Mouse (Mus musculus) v-Abl transformed pro-B cells (cell line): ENCODE measurements around the gene Ppp1r2.
"Not testable (repeated sequence)": the region's sequence is repeated elsewhere in the genome, so short reads cannot be mapped to it uniquely, and the experiment has no call there.

Experiments used
- in situ Hi-C, 2 experiments: fragments of 400-800 bp; cut with MboI; formaldehyde crosslinking; loops; one replicate each; pipeline ENCODE4 v1.15.1; 2025; ENCODE audit not compliant: unreplicated experiment in 2 of 2

The Ppp1r2 gene

DNA sequence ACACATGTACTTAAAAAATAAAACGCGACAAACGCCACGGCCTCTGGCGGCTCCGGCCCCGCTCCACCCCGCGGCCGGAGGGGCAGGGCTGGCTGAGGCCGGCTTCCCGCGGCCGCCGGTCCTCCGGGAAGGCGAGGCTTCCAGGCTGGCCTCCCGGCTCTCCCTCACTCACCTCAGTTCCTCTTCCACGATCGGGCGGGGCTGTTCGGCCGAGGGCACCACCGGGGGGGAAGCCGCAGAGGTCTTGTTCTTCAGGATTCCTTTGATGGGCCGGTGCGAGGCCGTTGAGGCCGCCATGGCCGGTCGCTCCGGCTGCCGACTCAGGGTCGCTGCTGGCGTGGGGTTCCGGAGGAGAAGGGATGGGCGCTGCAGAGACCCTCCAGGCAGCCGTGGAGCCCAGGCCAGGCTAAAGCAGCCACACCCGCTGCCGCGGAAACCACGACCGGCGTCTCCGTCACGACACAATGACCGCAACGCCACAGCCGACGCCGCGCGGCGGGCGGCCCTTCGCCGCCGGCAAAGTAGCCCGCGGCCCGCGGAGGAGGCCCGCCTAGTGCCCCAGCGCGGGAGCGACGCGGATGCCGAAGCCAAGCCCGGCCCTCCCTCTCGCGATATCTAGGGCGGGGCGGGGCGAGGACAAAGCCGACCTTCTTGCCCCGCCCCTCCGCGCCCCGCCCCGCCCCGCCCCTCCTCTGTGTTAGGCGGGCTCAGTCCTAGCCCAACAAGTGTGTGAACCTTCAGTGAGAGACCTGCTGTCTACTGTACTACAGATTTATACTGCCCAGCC lies at the start of gene Ppp1r2:
TSS of gene Ppp1r2 (minus strand) at position 604 of the 787 bp plus-strand sequence.
- in situ Hi-C loops: no loop called here

DNA sequence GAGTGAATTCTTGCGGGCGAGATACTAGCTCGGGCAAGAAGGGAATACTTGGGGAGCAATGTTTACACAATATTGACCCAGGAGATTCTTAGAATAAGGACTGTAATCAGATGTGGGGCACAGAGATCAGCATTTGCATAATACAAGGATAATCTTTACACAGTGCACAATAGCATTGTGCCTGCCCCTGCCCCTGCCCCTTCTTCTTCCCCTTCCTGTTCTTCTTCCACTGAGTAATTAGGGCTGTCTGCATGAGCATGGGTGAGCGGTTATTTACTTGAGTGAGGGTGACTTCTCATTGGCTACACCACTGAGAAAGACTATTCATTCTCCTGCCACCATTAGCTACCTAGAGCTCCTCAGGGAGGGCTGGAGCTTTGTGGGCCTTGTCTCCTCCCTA lies 46.4 kb upstream of the Ppp1r2 start:
- in situ Hi-C loops: no loop called here

DNA sequence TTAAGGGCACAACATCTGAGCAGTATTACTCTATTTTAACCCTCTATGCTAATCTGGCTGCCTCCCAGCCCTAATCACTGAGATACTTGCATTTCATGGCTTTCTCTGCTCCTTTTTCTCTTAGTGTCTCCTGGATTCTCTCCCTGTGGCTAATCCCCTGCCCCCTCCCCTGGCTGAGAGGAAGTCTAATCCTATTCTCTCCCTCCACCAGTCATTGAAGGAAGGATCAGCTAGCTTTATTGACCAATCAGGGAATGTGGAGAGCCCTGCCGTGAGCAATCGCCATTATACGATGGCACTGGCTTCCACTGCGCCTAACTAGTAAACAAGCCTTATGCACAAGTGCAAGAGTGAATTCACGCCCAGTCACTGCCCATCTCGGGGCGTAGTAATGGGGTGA lies 45.9 kb upstream of the Ppp1r2 start:
- in situ Hi-C loops: no loop called here

DNA sequence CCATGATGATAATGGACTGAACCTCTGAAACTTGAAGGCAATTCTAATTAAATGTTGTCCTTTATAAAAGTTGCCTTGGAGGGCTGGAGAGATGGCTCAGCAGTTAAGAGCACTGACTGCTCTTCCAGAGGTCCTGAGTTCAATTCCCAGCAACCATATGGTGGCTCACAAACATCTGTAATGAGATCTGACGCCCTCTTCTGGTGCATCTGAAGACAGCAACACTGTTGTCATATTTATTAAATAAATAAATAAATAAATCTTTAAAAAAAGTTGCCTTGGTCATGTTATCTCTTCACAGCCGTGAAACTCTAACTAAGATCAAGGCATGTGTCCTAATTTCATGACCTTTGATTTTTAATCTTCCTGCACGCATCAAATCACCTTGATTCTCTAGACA lies 44.6 kb upstream of the Ppp1r2 start:
- in situ Hi-C loops: not testable (repeated sequence)

DNA sequence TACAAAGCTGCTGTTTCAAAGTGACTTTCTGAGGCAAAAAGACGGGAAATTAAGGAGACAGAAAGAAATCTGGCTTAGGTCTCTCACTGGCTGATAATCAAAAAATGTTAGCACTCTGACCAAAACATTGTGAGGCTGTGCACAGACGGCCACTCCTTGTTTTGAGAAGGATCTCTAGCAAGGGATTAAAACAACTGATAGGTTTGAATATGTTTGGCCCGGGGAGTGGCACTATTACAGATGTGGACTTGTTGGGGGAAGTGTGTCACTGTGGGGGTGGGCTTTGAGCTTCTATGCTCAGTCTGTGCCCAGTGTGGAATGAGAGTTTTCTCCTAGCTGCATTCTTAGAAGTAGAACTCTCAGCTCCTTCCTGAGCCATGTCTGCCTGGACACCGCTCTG lies 44.2 kb upstream of the Ppp1r2 start:
- in situ Hi-C loops: no loop called here

DNA sequence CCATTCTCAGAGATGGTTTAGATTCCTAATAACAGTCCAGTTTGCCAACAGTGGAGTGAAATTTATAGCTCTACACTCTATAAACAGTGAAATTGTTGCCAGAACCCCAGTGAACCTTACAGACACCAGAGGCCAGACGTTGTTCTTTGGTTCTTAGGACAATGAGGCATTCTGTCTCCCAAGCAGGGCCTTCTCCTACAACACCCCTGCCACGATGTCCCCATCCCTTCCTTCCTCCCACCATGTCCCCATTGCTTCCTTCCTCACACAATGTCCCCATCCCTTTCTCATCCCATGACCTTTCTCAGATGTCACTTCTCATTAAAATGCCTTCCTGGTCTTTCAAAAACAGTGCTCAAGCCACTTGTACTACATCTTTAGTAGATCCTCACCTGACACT lies 43.3 kb upstream of the Ppp1r2 start:
- in situ Hi-C loops: no loop called here

DNA sequence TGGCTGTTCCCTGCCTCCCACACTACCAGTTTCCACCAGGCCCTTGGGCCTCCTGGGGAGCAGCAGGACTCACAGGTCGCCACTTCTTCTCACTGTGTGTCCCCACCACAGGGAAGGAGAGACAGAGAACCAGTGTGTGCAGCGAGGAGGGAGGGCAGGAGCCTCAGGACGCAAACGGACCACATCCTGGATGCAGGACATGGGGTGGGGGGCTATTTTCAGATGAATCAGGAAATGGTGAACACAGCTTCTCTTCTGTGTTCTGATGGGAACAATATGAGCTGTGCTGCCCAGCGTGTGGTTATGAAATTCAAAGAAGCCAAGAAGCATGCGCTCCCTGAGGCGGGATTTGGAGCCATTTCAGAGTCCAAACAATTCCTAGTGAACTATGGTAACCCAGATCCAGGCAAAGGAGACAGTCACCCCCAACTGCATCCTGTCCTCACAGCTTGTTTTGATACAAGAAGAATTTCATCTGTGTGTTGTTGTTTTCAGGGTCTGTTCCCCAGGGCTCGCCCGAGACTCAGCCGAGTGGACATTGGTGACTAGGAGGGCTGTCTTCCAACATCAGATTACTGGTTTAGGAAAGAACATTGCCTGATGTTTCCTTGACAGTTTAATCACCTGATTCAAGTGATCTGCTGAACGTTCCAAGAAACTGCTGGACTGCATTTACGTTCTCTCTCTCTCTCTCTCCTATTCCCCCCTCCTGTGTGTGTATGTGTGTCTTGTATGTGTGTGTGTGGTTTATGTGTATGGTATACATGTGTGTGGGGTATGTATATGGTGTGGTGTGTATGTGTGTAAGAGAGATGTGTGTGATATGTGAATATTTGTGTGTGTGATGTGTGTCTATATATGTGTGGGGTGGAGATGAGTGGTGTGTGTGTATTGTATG lies 41.4 kb upstream of the Ppp1r2 start:
- in situ Hi-C loops: not testable (repeated sequence)

DNA sequence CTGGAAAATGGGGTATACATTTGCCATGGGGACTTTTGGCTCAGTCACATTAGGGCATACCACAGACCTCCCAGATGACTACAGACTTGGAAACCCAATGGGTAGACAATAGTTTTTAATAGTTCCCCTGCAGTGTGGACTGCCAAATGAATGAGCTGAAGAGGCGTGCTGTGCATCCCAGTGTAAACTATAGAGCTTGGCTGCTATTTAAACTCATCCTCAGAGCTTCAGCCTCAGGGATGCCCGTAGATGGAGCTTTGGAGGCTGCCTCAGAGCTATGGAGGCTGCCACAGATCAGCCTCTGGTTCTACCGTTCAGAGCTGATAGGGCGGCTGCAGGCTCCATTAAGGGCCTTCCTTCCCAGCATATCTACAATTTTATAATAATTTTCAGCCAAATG lies 40.2 kb upstream of the Ppp1r2 start:
- in situ Hi-C loops: no loop called here

DNA sequence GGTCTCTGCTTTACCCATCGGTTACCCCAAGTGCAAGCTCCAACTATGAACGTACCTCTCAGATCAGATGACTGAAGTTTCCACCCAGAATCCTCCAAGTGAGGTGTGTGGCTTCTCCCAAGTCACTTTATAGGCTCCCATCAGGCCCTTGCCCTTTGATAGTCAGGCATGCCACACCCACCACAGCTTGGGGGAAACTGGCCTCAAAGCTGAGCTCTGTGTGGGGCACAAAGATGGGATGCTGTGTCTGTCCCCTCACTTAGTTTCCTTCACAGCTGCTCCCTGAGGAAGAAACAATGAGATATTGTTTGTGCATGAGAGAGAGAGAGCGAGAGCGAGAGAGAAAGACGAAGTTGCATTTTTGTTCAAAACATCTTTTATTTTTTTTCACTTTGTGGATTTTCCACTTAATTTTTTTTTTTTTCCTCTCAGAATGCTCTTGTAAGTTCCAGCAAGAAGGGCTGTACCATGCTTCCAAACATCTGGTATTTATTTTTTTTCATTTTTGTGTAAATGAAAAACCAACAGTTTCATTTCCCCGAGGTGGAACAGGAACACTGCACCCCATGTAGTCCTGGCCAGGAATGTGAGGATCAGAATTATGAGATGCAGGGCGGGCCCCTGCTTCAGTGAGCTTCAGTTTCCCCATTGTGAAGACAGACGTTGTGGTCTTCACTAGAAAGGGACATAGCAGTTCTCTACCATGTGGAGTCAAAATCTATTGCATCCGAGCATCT lies 39.6 kb upstream of the Ppp1r2 start, which contains the start of gene Apod:
TSS of gene Apod (minus strand) at position 312 of the 737 bp plus-strand sequence.
- in situ Hi-C loops: no loop called here

DNA sequence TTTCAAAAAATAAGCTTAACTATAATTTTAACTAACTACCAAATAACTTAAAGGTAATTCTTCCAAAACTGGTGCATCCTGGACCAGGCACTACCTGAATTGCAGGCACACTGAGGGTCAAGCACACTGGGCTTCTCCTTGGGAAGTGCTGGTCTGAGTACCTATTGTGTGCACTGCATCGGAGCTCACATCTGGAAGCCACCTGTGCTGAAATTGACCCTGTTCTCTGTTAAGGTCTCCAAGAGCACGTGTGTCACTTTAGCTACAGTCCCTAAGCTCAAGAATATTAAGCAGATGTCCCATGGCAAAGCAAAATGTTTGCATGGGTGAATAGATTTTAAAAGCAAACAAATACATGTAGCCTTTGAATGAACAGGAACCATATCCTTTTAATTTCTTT lies 38.5 kb upstream of the Ppp1r2 start:
- in situ Hi-C loops: no loop called here

DNA sequence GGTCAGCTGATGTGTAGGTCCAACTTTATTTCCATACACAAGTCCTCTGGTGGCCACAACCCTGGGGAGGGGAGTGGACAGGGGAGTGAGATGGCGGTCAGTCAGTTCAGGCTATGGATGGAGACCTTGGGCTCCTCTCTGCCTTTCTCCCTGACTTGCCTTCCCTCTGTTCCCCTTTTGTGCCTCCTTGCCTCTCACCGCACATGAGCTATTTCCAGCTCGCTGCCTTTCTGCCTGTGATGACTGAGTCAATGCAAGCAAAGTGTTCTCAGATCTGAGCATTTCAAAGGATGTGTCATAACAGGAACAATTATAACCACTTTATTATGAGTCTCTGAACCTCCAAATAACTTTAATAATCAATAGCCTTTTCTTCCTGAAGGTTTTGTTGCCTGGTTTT lies 37.2 kb upstream of the Ppp1r2 start:
- in situ Hi-C loops: no loop called here

DNA sequence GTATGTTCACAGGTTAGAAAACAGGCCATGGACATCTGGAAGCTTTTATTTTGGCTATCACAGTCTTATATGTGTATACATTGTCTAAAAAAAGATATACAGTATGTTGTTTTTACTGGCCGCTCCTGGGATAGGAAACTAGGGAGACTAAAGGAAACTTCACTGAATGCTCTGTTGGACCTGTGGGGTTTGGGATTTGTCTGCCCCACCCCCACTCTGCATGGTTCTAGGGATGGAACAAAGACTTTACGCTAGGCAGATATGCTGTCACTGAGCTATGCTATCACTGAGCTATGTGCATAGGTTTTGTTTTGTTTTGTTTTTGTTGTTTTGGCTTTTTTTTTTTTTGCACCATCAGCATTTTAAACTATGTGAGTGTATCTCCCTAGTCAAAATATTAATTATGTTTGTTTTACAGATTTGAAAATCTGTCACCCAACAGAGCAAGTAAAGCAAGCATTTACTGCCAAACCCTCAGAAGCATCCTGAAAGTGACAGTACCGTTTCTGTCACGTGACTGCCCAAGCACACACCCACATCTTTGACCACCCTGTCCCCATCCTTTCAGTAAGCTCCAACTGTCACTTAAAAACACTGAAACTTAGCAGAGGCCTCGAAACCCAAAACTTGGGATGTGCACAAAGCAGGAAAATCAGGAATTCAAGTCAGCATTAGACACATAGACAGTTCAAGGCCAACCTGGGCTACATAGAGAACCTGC lies 30.3 kb upstream of the Ppp1r2 start:
- in situ Hi-C loops: no loop called here

DNA sequence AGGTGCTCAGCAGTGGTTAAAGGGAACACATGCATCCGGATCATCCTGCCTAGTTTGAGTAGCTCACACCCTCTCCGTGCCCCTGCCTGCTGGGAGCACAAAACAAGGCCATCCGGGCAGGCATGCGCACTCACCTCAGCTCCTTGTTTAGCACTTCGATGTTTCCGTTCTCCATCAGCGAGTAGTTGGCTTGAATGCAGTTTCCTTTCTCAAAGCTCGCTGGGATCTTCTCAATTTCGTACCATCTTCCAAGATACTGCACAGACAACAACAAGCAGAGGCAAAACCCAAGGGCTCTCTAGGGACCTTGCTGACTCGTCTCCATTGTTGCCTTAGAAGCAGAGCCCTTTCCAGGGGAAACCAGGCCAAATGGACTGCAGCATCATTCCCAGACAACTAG lies 28.2 kb upstream of the Ppp1r2 start:
- in situ Hi-C loops: no loop called here

DNA sequence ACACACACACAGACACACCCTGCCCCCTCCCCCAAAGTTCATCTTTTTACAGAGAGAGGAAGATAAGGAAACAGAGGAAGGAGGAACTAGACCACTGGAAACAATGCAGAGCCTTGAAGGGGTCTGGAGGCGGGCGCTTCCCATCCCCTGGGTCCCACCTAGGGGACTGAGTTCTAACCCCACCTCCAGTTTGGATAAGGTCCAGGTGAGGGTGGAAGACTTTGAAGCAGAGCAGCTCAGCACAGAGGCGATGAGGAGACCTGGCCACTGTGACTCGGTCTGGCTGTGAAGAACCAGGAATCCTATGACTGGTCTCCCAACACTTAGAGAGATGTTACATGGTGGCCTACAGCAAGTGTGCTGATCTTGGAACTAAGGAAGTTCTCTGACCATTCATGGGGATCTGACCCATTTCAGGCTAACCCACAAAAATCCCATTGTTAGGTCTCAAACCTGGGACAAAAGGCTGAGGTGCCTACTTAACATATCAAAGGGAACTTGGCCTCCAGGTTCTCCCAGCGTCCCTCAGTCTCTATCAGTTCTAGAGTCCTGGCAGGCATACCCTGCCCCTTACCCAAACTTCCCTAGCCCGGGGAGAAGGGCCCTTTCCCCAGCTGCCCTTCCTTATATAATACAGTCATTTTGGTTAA lies 25.9 kb upstream of the Ppp1r2 start:
- in situ Hi-C loops: no loop called here

DNA sequence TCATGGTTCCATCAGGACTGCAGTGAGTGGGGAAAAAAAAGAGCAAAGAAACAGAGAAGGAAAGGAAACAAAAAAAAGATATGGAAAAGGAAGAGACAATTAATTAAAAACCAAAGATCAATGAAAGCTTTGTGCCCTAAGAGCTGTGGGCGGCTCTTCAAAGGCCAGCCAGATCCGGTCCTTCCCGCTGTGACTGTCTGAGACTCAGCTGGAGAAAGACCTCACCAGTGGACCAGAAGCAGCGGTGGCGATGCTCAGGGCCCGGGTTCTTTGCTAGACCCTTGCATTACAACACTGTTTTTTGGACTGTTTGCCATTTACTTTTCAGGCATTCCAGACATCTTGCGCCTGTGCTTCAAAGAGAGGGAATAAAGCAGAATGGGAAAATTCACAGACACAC lies 25.4 kb upstream of the Ppp1r2 start:
- in situ Hi-C loops: no loop called here

DNA sequence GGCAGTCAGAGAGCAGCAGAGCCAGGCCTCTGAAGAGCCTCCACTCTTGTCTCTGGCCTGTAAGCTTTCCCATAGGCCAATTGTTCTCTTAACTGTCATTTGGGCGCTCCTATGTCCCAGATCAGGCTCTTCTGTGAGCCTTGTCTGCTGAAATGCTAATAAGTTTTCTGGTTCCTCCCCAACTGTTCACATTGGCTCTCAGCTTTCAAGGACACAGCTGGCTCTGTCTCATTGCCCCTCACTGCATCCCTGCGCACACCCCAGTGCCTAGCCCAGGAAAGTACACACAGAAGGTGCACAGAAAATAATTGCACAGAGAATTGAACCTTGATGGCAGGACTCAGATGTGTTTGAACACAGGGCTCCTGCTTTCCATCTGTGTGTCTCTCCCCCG lies 24.9 kb upstream of the Ppp1r2 start:
- in situ Hi-C loops: no loop called here

DNA sequence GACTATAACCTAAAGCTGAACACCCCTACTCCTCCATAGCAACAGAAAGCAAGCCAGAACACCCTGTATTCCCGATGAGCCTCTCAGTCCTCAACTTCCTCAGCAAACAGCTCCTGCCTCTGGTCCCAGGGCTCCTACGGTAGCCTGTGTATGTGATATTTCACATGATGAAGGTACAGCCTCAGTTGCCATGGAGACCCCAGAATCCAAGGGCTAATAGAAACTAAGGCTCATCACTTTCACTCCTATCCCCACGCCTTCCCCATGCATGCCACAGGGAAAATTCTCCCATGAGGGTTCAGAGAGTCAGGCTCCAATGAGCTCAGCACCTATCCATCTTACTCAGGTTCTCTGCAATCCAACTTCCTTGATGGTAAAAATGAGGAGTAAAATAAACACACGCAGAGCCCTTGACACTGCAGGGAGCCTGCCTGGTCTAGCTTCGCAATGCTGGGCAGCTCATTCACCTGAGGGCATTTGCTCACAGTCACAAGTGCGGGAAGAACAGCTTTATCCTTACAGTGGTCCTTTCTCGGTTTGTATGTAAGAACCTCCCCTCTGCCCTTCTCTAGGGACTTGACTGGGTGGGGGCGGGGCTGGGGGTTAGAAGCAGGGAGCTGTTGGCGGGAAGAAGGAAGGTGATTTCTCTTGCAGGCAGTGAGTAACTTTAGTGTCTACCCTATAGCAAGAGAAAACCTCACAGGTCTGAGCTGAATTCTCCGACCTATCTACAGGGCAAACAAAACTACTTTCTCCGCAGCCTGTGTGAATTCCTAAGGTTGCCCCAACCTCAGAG lies 24.3 kb upstream of the Ppp1r2 start:
- in situ Hi-C loops: no loop called here

DNA sequence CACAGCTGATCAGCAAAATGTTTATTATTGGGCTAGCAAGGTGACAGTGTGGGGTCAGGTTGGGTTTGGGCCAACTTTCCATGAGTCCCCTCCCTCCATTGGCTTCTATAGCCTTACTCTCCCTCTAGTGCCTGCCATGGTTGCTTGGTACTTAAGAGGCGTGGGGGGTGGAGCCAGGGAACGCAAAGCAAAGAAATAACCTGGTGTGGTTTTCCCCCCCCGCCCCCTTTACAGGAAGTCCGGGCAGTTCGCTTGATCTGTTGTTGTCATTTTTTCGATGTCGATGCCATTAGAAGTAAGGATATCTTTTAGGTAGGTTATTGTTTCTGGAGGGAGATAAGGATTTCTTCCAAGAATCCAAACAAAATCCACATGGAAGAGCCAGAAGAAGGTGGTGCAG lies 22.0 kb upstream of the Ppp1r2 start:
- in situ Hi-C loops: no loop called here

DNA sequence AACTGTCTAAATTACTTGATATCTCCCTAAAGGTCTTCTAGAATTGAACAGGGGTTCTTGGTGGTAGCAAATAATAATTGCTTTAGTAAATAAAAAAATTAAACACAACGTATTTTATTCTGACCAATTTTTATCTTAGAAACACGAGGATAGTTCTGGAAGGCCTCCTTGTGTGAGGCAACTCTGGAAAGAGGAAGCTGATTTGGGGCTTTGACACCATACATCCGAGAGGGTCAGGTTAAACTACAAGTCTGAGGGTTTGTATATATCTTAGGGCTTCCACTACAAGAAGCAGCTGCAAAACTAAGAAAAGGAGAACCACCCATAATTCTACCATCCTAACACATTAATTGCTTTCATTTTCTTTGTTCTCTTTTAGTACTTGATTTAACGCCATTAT lies 18.7 kb upstream of the Ppp1r2 start:
- in situ Hi-C loops: no loop called here
